Mouse (Mus musculus) heart, adult 18-20 months (tissue): ENCODE measurements at regions not wholly inside any gene's neighbourhood (a gene's known extent, or its start where the extent isn't known, plus 50 kb on each side); places are given as distances from the start of the nearest gene placed in this dataset.

Source experiments
- DNase-seq, 2 experiments: peaks; one replicate each; pipeline ENCODE4 v3.0.0; 2021 to 2022; ENCODE audit warnings: mixed read lengths in 1 of 2

GRCm38 (mm10) chr2:57772315-57772714 is 225.4 kb upstream of the Galnt5 start:
- DNase-seq, result no peak

DNA sequence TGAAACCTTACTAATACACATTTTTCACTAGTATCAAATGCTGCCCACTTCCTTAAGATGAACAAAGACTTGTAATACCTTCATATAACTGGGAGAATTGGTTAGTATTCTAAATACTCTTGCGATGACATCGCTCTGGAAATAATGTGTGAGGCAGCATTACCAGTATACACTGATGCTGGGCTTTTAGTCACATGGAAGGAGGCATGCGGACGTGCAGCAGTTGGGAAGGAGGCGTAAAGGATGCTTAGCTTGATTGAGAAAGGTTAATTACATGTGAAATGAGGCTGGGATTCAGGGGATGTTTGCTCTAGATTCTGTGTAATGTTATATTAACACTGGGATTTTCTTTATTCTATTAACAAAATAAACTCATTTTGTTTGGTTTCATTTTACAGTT is 221.5 kb upstream of the Galnt5 start:
- DNase-seq, result no peak

- DNase-seq, result no peak
These were observed 216.8 kb upstream of the Galnt5 start for GRCm38 (mm10) chr2:57780836-57781235.

DNA sequence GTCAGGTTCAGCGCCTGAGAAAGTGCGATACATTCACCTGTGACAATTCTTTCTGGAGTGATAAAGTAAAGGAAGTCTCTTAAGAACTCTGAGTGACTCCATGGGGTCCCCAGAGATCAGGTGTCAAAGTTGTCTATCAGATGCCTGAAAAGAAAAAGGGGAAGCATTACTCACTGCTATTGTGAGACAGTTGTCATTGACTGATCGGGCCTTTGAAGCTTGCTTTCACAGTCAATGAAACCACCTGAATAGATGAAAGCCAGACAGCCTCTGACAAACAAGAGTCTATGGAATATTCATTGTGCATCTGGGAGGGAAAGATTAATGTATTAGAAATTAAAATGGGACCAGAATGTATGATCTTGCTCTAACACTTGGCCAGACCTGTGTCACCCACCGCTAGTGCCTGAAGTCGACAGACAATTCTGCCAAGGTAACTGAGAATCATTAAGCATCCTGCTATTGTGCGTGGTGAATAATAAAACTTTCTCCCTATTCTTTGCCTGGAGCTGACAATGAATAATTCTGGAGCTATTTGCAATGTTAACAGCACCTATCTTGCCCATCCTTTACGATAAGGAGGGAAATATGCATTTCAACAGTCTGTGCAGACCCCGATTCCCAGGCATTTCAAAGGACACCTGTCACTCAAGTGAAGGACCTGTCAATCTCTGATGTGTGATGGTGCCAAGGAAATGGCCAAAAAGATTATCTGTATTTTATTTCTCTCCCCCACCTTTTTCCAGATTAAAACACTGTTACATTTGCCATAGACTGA is 204.0 kb upstream of the Galnt5 start:
- DNase-seq, result no peak

DNA sequence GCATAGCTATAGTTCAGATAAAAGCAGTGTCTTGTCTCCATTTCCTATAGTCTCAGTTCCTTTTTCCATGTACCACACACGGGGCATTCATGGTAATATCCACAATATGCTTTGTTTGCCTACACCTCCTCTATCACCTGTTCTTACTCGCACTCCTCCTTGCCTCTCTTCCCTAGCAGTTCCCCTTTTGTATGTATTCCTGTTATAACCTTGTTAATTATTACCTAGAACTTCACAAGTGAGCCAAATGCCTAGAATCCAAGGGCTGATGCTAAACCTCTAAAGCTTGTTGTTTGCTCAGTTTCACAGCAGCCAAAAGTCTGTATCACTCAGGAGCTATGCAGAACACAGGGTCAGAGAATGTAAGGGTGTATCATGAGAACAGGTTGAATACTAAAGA is 198.4 kb upstream of the Galnt5 start:
- DNase-seq, result no peak

DNA sequence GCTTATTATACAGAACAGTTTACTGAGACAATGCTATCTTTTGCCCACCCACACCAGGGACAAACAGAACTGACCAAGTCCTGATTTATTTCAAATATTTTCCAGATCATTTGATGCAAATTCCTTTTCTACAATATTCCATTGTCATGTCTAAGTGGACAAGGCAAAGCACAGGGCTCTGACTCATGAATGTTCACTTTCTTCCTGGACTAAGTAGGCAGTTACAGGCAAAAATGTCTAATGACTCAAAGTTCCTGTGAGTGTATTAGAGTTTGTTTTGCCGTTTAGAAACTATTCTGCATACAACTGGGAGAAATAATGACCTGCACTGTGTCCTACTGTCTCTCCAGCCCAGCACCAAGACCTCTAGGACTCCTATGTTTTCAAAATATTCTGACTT is 189.8 kb upstream of the Galnt5 start:
- DNase-seq, result no peak

GRCm38 (mm10) chr2:57812996-57813395 is 184.7 kb upstream of the Galnt5 start:
- no peak for DNase-seq

- no peak for DNase-seq
These were observed 177.3 kb upstream of the Galnt5 start for GRCm38 (mm10) chr2:57820343-57820742.

GRCm38 (mm10) chr2:57820923-57821322 is 176.8 kb upstream of the Galnt5 start:
- DNase-seq, result no peak

- no peak for DNase-seq
These were observed 169.4 kb upstream of the Galnt5 start for GRCm38 (mm10) chr2:57828284-57828683.

DNA sequence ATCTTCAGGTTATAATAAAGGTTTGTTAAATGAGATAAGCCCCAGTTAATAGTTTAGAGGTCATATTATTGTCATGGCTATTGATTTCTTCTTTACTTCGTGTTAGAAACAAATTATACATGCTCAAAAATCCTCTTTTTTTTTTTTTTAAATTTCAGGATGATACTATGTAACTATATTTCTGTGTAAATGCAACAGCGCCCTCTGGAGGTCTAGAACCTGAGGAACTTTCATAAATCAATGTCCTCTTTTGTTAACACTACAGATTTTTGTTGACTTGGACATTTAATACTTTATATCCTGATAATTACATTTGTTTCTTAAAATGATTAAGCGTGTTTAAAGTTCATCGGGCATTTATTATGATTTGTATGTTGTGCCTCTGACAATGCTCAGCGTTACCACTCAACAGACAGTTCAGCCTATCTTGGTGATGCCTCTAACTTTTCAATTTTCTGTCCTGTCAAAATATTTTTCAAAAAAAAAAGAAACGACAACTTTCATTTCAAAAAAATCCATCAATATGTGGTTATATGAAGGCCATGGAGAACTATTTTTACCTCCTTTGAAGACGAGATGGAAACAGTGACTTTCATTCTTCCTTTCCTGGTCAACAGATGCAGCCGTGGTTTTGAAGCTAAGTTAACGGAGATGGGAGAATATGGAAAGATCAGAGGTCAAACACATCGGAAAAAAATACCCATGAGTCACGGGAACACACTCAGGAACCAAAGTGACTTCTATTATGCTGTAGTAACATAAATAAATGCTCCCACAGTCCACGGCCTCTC is 164.9 kb upstream of the Galnt5 start:
- DNase-seq, result peak; percentile 3 to 71

DNA sequence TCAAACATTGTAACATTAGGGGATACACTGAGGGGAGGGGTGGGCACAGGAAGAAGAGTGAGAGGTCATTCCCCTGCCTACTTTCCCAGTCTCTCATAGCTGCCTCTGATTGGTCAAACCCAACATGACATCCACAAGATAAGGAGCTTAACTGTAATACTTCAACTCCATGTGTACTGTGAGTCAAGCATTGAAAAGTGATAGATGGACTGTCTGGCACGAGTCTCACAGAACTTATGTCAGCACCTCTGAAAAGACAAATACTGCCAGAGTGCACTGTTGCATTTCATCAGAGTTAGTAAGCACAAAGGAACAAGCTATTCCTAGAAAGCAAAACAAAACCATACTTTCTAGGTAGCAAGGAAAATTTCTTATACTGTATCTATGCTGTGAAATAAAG is 152.5 kb upstream of the Galnt5 start:
- DNase-seq, result no peak

GRCm38 (mm10) chr2:57847707-57848106 is 150.0 kb upstream of the Galnt5 start:
- peak; percentile 4 to 12 for DNase-seq

DNA sequence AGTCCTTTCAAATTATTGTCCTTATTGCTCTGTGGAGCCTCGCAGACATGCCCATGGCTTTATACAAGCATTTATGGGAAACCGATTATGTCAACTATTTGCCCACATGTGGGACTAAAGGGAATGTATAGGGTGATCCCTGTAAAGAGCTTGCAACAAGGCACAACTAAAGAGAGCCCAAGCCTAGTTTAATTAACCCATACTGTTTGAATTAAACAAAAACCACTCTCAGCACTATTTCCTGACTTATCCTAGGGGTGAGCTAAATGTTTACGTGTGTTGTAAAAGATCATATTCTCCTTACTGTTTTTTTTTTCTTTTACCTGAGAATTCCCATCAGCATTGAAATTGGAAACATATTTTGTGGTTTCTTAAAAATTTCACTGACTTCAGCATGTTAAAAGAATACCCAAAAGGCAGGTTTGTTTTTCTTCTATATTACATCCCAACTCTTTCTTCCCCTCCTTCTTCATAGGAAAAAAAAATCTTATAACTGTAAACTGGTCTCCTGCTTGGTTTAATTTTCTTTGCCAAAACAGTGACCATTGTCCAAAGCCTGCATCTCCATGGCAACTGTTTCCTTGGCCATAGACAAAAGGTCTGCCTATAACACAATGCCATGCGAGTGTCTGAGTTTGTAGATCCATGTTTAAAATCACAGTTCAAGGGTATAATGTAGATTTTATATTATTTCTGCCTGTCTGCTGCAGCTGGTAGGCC is 148.2 kb upstream of the Galnt5 start:
- no peak for DNase-seq

DNA sequence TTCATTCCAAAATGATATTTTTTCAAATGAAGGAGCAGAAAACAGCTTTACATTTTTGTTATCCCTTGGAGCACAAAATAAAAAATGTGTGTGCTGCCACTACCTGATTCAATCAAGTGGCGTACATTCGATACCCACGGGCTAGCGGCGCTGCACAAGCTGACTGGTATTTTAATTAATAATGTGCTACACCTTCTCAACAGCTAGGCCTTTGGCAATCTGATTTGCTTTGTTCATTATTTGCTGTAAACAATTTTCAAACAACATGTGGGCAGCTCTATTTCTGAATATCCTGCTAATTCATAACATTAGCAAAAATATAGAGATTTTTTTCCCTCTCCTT is 147.7 kb upstream of the Galnt5 start:
- DNase-seq, result no peak

DNA sequence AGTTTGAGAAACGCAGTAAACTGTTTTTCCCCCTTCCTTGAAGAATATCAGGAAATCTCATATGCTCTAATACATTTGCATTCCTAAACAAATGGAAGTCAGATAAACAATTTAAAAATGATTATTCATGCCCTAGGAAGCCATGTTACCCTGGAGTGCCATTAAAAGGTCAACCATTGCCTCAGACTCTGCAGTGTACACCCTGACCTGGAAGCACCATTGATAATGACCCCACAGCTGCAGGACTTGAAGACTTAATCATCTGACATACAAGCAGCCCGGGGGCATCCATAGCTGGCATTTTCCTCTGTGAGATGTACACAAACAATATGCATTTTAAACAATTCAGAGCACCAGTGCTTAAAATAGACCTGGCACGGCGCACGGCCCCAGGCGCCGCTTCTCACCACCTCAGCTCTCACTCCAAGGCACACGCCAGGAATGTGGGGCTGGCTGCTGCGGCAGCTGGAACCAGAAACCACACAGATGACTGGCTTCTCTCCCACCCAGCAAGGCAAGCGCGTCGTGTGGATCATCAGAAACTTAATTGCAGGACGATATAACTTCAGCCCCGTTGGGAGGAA is 141.1 kb upstream of the Galnt5 start:
- peak; percentile 56 to 67 for DNase-seq

DNA sequence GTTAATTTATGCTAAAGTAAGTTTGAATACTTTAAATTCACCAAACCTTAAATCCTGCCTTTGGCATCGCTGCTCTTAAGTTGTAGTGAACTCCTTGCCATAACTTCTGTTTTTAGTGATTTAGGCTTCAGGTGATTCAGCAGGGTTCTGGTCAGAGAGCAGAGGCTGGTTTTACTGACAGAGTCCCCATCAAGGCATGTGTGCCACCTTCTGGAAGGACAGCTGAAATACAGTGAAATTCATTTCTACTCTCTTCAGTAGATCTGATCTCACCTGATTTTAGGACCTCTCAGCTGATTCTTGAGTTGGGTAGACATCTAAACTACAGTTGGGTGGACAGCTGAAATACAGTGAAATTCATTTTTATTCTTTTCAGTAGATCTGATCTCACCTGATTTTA is 132.4 kb upstream of the Galnt5 start:
- no peak for DNase-seq

GRCm38 (mm10) chr2:57868046-57868445 is 129.6 kb upstream of the Galnt5 start:
- DNase-seq, result no peak

DNA sequence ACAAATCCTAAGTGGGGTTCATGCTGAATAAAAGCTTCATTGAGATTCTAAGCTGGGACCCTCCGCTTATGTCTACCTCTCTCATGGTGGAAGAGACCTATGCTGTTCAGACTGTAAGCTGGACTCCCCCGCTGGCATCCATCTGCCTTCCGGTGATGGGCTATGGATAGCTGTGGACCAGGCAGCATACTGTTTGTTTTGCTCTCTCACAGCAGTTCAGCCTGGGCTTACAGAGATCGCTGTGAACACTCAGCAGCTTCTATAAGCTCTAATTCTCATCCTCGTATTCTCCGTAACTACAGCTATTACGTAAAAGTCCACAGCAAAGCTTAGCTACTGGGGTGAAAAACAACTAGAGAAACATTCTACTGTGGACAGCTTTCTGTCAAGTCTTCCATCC is 97.5 kb upstream of the Galnt5 start:
- DNase-seq, result no peak

DNA sequence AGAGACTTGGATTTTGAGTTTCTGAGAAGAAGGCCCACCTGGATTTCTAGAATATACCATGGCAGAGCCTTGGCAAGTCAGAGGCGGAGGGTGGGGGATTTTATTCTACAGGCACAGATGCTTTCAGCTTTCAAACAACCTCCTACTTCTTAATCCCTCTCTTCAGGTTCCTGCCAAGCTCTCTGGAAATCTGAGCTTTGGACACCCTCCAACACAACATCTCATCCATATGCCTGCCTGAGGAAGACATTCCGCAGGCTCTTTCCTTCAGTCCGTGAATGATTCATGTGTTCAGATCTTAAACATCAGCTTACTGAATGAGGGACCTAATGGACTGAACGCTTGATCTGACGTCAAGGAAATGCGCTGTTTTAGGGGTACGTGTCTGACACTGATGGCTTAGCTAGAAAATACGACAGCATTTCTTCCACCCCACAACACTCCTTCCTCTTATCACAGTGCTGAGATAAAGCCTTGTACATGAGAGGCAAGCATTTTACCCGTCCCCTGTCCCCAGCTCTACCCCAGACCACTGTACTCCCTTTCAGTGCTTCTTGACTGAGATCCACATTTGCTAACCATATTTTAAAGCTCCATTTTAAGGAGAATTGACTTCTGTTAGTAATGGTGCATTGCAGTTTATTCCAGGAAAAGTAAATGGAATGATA is 97.0 kb upstream of the Galnt5 start:
- DNase-seq, result no peak

GRCm38 (mm10) chr2:57905184-57905583 is 92.5 kb upstream of the Galnt5 start:
- DNase-seq, result no peak

DNA sequence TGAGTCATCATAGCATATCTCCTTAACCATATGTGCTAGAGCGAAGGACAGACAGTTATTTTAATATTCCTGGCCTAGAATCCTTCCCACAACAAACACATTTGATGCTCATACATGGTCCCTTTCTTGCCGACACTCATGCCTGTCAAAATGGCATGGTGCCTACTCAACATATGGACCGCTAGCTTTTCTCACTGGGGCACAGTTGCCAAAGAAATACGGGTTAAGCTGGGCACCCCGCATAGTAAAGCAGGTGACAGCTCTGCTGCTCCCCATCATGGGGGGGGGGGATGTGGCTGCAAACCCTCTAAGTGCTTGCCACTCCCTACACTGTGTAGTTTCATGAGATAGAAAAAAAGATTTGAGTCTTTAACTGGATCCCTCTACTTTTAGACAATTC is 90.7 kb upstream of the Galnt5 start:
- no peak for DNase-seq
